Mouse (Mus musculus): ENCODE measurements around the gene Pik3ap1. TPM values are rescaled to one million over a fixed set of nuclear protein-coding genes. Genes with fewer than 3 reads are reported as not detected.

The Pik3ap1 gene
- polyA plus RNA-seq, 1 experiment, result 25.9 TPM

GRCm38 (mm10) chr19:41254584-41254983 is 130.3 kb downstream of the Pik3ap1 start:
- Histone ChIP-seq H3K4me3 (replicated peaks; ENCODE audit: extremely low read depth, low read depth, low read length) (no peak overlapping the region), H3K4me1 (ENCODE audit: control insufficient read depth, insufficient read depth, low read length) (peaks cover 2% of the 10 kb centered on the region; the same call in 1 of the 2 replicates)
- 68% methylated on average over 5 of the region's 5 CpGs for WGBS
- DNase-seq, result no peak
- no peak for TF ChIP-seq POLR2A (IDR thresholded peaks at IDR 0.05; ENCODE audit: borderline replicate concordance, extremely low read depth, low read depth, low read length)
- no peak for TF ChIP-seq CTCF (IDR thresholded peaks at IDR 0.05; ENCODE audit: insufficient read depth, low read length)

GRCm38 (mm10) chr19:41248968-41249367 is 135.9 kb downstream of the Pik3ap1 start:
- no peak for TF ChIP-seq POLR2A (IDR thresholded peaks at IDR 0.05; ENCODE audit: borderline replicate concordance, extremely low read depth, low read depth, low read length)
- TF ChIP-seq CTCF (IDR thresholded peaks at IDR 0.05; ENCODE audit: insufficient read depth, low read length), result no peak

GRCm38 (mm10) chr19:41248271-41248670 is 136.6 kb downstream of the Pik3ap1 start:
- no peak for DNase-seq
- Histone ChIP-seq H3K4me3 (replicated peaks; ENCODE audit: extremely low read depth, low read depth, low read length) (no peak overlapping the region), H3K4me1 (ENCODE audit: control insufficient read depth, insufficient read depth, low read length) (no peaks in the 10 kb centered on the region)
- no peak for TF ChIP-seq POLR2A (IDR thresholded peaks at IDR 0.05; ENCODE audit: borderline replicate concordance, extremely low read depth, low read depth, low read length)
- TF ChIP-seq CTCF (IDR thresholded peaks at IDR 0.05; ENCODE audit: insufficient read depth, low read length), result no peak
- WGBS, result 85% methylated on average over 3 of the region's 3 CpGs

More at GRCm38 (mm10) chr19:41248968-41249367, 135.9 kb downstream of the Pik3ap1 start:
- Histone ChIP-seq H3K4me1 (ENCODE audit: control insufficient read depth, insufficient read depth, low read length) (no peaks in the 10 kb centered on the region), H3K4me3 (replicated peaks; ENCODE audit: extremely low read depth, low read depth, low read length) (no peak overlapping the region)
- no peak for DNase-seq
- 40% methylated on average over 4 of the region's 4 CpGs for WGBS

- no peak for DNase-seq
- 79% methylated on average over 4 of the region's 4 CpGs for WGBS
- Histone ChIP-seq H3K4me3 (replicated peaks; ENCODE audit: extremely low read depth, low read depth, low read length) (no peak overlapping the region), H3K4me1 (ENCODE audit: control insufficient read depth, insufficient read depth, low read length) (no peaks in the 10 kb centered on the region)
- TF ChIP-seq POLR2A (IDR thresholded peaks at IDR 0.05; ENCODE audit: borderline replicate concordance, extremely low read depth, low read depth, low read length) (no peak), CTCF (IDR thresholded peaks at IDR 0.05; ENCODE audit: insufficient read depth, low read length) (no peak)
Measured at GRCm38 (mm10) chr19:41246271-41246670, 138.6 kb downstream of the Pik3ap1 start.

- TF ChIP-seq CTCF (IDR thresholded peaks at IDR 0.05; ENCODE audit: insufficient read depth, low read length) (peak; percentile 33; the same call in 1 of the 2 replicates), POLR2A (IDR thresholded peaks at IDR 0.05; ENCODE audit: borderline replicate concordance, extremely low read depth, low read depth, low read length) (no peak)
- WGBS, result 65% methylated on average over 6 of the region's 6 CpGs
- Histone ChIP-seq H3K4me1 (ENCODE audit: control insufficient read depth, insufficient read depth, low read length) (no peaks in the 10 kb centered on the region), H3K4me3 (replicated peaks; ENCODE audit: extremely low read depth, low read depth, low read length) (no peak overlapping the region)
- peak; percentile 45 for DNase-seq
Measured at GRCm38 (mm10) chr19:41244581-41244980, 140.3 kb downstream of the Pik3ap1 start.

- DNase-seq, result no peak
- H3K4me3 ChIP-seq (replicated peaks; ENCODE audit: extremely low read depth, low read depth, low read length), result no peak overlapping the region
- 83% methylated on average over 5 of the region's 5 CpGs for WGBS
- H3K4me1 ChIP-seq (ENCODE audit: control insufficient read depth, insufficient read depth, low read length), result no peaks in the 10 kb centered on the region
- no peak for TF ChIP-seq CTCF (IDR thresholded peaks at IDR 0.05; ENCODE audit: insufficient read depth, low read length)
- no peak for TF ChIP-seq POLR2A (IDR thresholded peaks at IDR 0.05; ENCODE audit: borderline replicate concordance, extremely low read depth, low read depth, low read length)
Measured at GRCm38 (mm10) chr19:41241997-41242396, 142.9 kb downstream of the Pik3ap1 start.

- no peak for TF ChIP-seq CTCF (IDR thresholded peaks at IDR 0.05; ENCODE audit: insufficient read depth, low read length)
- no peak for TF ChIP-seq POLR2A (IDR thresholded peaks at IDR 0.05; ENCODE audit: borderline replicate concordance, extremely low read depth, low read depth, low read length)
- no peak overlapping the region for H3K4me3 ChIP-seq (replicated peaks; ENCODE audit: extremely low read depth, low read depth, low read length)
- no peak for DNase-seq
- WGBS, result 87% methylated on average over 4 of the region's 4 CpGs
- no peaks in the 10 kb centered on the region; the same call in 1 of the 2 replicates for H3K4me1 ChIP-seq (ENCODE audit: control insufficient read depth, insufficient read depth, low read length)
Measured at GRCm38 (mm10) chr19:41233698-41234097, 151.2 kb downstream of the Pik3ap1 start.

Other genes starting within 250 kb of the Pik3ap1 start
- gene Tll2, start 178.3 kb downstream of the Pik3ap1 start, polyA plus RNA-seq (2012; rRNA removed), result 0.03 and 0.21 TPM in 2 replicates
- 41.6 and 65.4 TPM in 2 replicates for gene Tm9sf3, start 121.1 kb downstream of the Pik3ap1 start, polyA plus RNA-seq (2012; rRNA removed)
- gene Lcor, start 97.5 kb upstream of the Pik3ap1 start, polyA plus RNA-seq (2012; rRNA removed), result 2.5 and 3.3 TPM in 2 replicates
- 0.86 and 1.3 TPM in 2 replicates for gene Gm340, start 197.3 kb upstream of the Pik3ap1 start, polyA plus RNA-seq (2012; rRNA removed)